In genomic region chr2:28537995-28538816, GRCm38 (mm10) we compare ENCODE assay signal across 9 mouse cellular contexts. TPM values are rescaled to one million over a fixed set of nuclear protein-coding genes. Genes with fewer than 3 reads are reported as not detected.
A peak's percentile ranks its signal among the peaks of the same experiment; 100 is the strongest.
DNase-seq lines count a peak whose midpoint lies in the region; ATAC-seq lines count a peak whose summit lies in the region.
"Had no signal": no experiment of that assay in that cellular context is flagged by ENCODE, and none has a peak within 500 bp of the region (broad histone marks: within the 10 kb centered on the region; RNA-seq: fewer than 3 reads in every experiment).

No protein-coding gene starts in this region.

- H3K9me3 ChIP-seq in embryonic facial prominence, embryonic 15.5 days (replicated peaks), result no peaks in the 10 kb centered on the region
- H3K9me3 ChIP-seq in limb, embryonic 10.5 days (replicated peaks), result no peaks in the 10 kb centered on the region
- no peaks in the 10 kb centered on the region for H3K9me3 ChIP-seq in stomach, embryonic 15.5 days
- H3K9me3 ChIP-seq: liver, embryonic 15.5 days had no signal

- H3K4me3 ChIP-seq in embryonic facial prominence, embryonic 15.5 days (replicated peaks), result no peak overlapping the region
- H3K4me3 ChIP-seq in limb, embryonic 10.5 days, result no peak overlapping the region
- H3K4me3 ChIP-seq in stomach, embryonic 15.5 days (replicated peaks), result no peak overlapping the region
- H3K4me3 ChIP-seq: liver, embryonic 15.5 days had no signal

- H3K36me3 ChIP-seq in embryonic facial prominence, embryonic 15.5 days, result peaks cover 21% of the 10 kb centered on the region
- H3K36me3 ChIP-seq in limb, embryonic 10.5 days, result peaks cover 49% of the 10 kb centered on the region
- H3K36me3 ChIP-seq in stomach, embryonic 15.5 days, result peaks cover 7% of the 10 kb centered on the region
- H3K36me3 ChIP-seq: liver, embryonic 15.5 days had no signal

- H3K9ac ChIP-seq in embryonic facial prominence, embryonic 15.5 days, result no peak overlapping the region
- no peak overlapping the region for H3K9ac ChIP-seq in stomach, embryonic 15.5 days
- H3K9ac ChIP-seq: liver, embryonic 15.5 days had no signal

- peak overlapping the region; percentile 86 for H3K27ac ChIP-seq in embryonic facial prominence, embryonic 15.5 days (replicated peaks)
- peak overlapping the region; percentile 75 for H3K27ac ChIP-seq in limb, embryonic 10.5 days
- peak overlapping the region; percentile 67; the same call in 1 of the 2 replicates for H3K27ac ChIP-seq in stomach, embryonic 15.5 days
- H3K27ac ChIP-seq: liver, embryonic 15.5 days had no signal

- ATAC-seq in embryonic facial prominence, embryonic 15.5 days (ENCODE audit: insufficient number of reproducible peaks, low FRiP score, low TSS enrichment, low read depth), result no peak
- ATAC-seq in stomach, embryonic 15.5 days (ENCODE audit: insufficient read depth, low FRiP score, low read depth), result no peak
- ATAC-seq in activated CD4-positive, CD25-positive, alpha-beta regulatory T cell, adult 4 months, result no peak
- ATAC-seq in megakaryocyte-erythroid progenitor cell, adult 5-6 weeks (replicated peaks; ENCODE audit: low FRiP score, low TSS enrichment, poor library complexity, severe bottlenecking), result no peak

- H3K27me3 ChIP-seq in embryonic facial prominence, embryonic 15.5 days, result no peaks in the 10 kb centered on the region
- no peaks in the 10 kb centered on the region for H3K27me3 ChIP-seq in limb, embryonic 10.5 days (ENCODE audit: low read depth, poor library complexity, severe bottlenecking)
- H3K27me3 ChIP-seq in stomach, embryonic 15.5 days (replicated peaks), result no peaks in the 10 kb centered on the region

- H3K4me2 ChIP-seq in embryonic facial prominence, embryonic 15.5 days (replicated peaks), result 0 out of 2 replicates have a peak overlapping the region, but pooled peaks have one; percentile 15
- H3K4me2 ChIP-seq in stomach, embryonic 15.5 days, result no peak overlapping the region
- H3K4me2 ChIP-seq: liver, embryonic 15.5 days had no signal

- peaks cover 75% of the 10 kb centered on the region for H3K4me1 ChIP-seq in embryonic facial prominence, embryonic 15.5 days
- peaks cover 75% of the 10 kb centered on the region for H3K4me1 ChIP-seq in limb, embryonic 10.5 days
- H3K4me1 ChIP-seq in stomach, embryonic 15.5 days, result peaks cover 70% of the 10 kb centered on the region

- DNase-seq in right cerebral cortex, postnatal 25 days, result peak; percentile 58
- DNase-seq in right cerebral cortex, postnatal 36 days (ENCODE audit: low spot score in 2 of 2), result no peak
- DNase-seq in limb, embryonic 10.5 days (ENCODE audit: low spot score), result no peak
- DNase-seq: thymus, postnatal 4 days had no signal

- 55% methylated on average over 8 of the region's 8 CpGs for WGBS in embryonic facial prominence, embryonic 15.5 days
- 82% methylated on average over 8 of the region's 8 CpGs for WGBS in limb, embryonic 10.5 days
- WGBS in stomach, embryonic 15.5 days, result 74% methylated on average over 8 of the region's 8 CpGs

RNA-seq across cellular contexts. Expression of gene Cel, which starts 25.0 kb away (rescaled TPM):
- polyA plus RNA-seq in embryonic facial prominence, embryonic 15.5 days (2015; fragmentation: Nextera tagmentation; extraction: Ambion mirVana), result 0.08 TPM in 1 of 2 replicates, not detected in the other
- not detected in 2 replicates for polyA plus RNA-seq in limb, embryonic 10.5 days (2016; fragmentation: Nextera tagmentation; extraction: Ambion mirVana)
- polyA plus RNA-seq in stomach, embryonic 15.5 days (2015; fragmentation: Nextera tagmentation; extraction: Ambion mirVana), result 412 and 563 TPM in 2 replicates
- polyA plus RNA-seq in activated CD4-positive, CD25-positive, alpha-beta regulatory T cell, adult 4 months (2017; shearing (Covaris generic)), result not detected
- total RNA-seq in megakaryocyte-erythroid progenitor cell, adult 5-6 weeks (2014; fragmentation: Nextera tagmentation), result not detected in 2 replicates
- total RNA-seq in megakaryocyte-erythroid progenitor cell, adult 5-6 weeks (2017), result not detected in 2 replicates

RNA-seq across cellular contexts. Expression of gene Ralgds, which starts 25.3 kb away (rescaled TPM):
- polyA plus RNA-seq in embryonic facial prominence, embryonic 15.5 days (2015; fragmentation: Nextera tagmentation; extraction: Ambion mirVana), result 69.3 and 70.8 TPM in 2 replicates
- polyA plus RNA-seq in limb, embryonic 10.5 days (2016; fragmentation: Nextera tagmentation; extraction: Ambion mirVana), result 46.7 and 58.9 TPM in 2 replicates
- polyA plus RNA-seq in stomach, embryonic 15.5 days (2015; fragmentation: Nextera tagmentation; extraction: Ambion mirVana), result 27.5 and 30.9 TPM in 2 replicates
- 1 to 10 TPM; 7.4 to 8.3 TPM for polyA plus RNA-seq in activated CD4-positive, CD25-positive, alpha-beta regulatory T cell, adult 4 months (2017; shearing (Covaris generic))
- total RNA-seq in megakaryocyte-erythroid progenitor cell, adult 5-6 weeks (2014; fragmentation: Nextera tagmentation), result 1.7 and 5.5 TPM in 2 replicates
- 0.56 and 0.88 TPM in 2 replicates for total RNA-seq in megakaryocyte-erythroid progenitor cell, adult 5-6 weeks (2017)

RNA-seq across cellular contexts. Expression of gene Gm10134, which starts 32.3 kb away (rescaled TPM):
- polyA plus RNA-seq in embryonic facial prominence, embryonic 15.5 days (2015; fragmentation: Nextera tagmentation; extraction: Ambion mirVana), result 1.7 and 2.2 TPM in 2 replicates
- polyA plus RNA-seq in limb, embryonic 10.5 days (2016; fragmentation: Nextera tagmentation; extraction: Ambion mirVana), result not detected in 2 replicates
- polyA plus RNA-seq in stomach, embryonic 15.5 days (2015; fragmentation: Nextera tagmentation; extraction: Ambion mirVana), result 8.5 and 8.8 TPM in 2 replicates
- not detected for polyA plus RNA-seq in activated CD4-positive, CD25-positive, alpha-beta regulatory T cell, adult 4 months (2017; shearing (Covaris generic))
- total RNA-seq in megakaryocyte-erythroid progenitor cell, adult 5-6 weeks (2014; fragmentation: Nextera tagmentation), result not detected in 2 replicates
- not detected in 2 replicates for total RNA-seq in megakaryocyte-erythroid progenitor cell, adult 5-6 weeks (2017)

RNA-seq across cellular contexts. Expression of gene Gbgt1, which starts 41.5 kb away (rescaled TPM):
- 0.95 and 1.2 TPM in 2 replicates for polyA plus RNA-seq in embryonic facial prominence, embryonic 15.5 days (2015; fragmentation: Nextera tagmentation; extraction: Ambion mirVana)
- not detected in 2 replicates for polyA plus RNA-seq in limb, embryonic 10.5 days (2016; fragmentation: Nextera tagmentation; extraction: Ambion mirVana)
- polyA plus RNA-seq in stomach, embryonic 15.5 days (2015; fragmentation: Nextera tagmentation; extraction: Ambion mirVana), result 2.7 and 3.2 TPM in 2 replicates
- not detected for polyA plus RNA-seq in activated CD4-positive, CD25-positive, alpha-beta regulatory T cell, adult 4 months (2017; shearing (Covaris generic))
- total RNA-seq in megakaryocyte-erythroid progenitor cell, adult 5-6 weeks (2014; fragmentation: Nextera tagmentation), result not detected in 2 replicates
- total RNA-seq in megakaryocyte-erythroid progenitor cell, adult 5-6 weeks (2017), result not detected in 2 replicates

RNA-seq across cellular contexts. Expression of gene Gtf3c5, which starts 45.3 kb away (rescaled TPM):
- polyA plus RNA-seq in embryonic facial prominence, embryonic 15.5 days (2015; fragmentation: Nextera tagmentation; extraction: Ambion mirVana), result 45.9 and 47.7 TPM in 2 replicates
- 69.9 and 71.6 TPM in 2 replicates for polyA plus RNA-seq in limb, embryonic 10.5 days (2016; fragmentation: Nextera tagmentation; extraction: Ambion mirVana)
- polyA plus RNA-seq in stomach, embryonic 15.5 days (2015; fragmentation: Nextera tagmentation; extraction: Ambion mirVana), result 33.6 and 41.8 TPM in 2 replicates
- polyA plus RNA-seq in activated CD4-positive, CD25-positive, alpha-beta regulatory T cell, adult 4 months (2017; shearing (Covaris generic)), result 10 to 100 TPM; 12.5 to 20.3 TPM
- total RNA-seq in megakaryocyte-erythroid progenitor cell, adult 5-6 weeks (2014; fragmentation: Nextera tagmentation), result 33.9 and 43.0 TPM in 2 replicates
- total RNA-seq in megakaryocyte-erythroid progenitor cell, adult 5-6 weeks (2017), result 18.8 and 25.7 TPM in 2 replicates

Comparison
In these comparisons a context has a peak if more than half of its experiments do, and no peak if none do; other contexts are left out.
1. RNA of gene Cel, which starts 25.0 kb away (polyA plus RNA-seq): 412 to 563 TPM in stomach, embryonic 15.5 days; 0.08 TPM in embryonic facial prominence, embryonic 15.5 days, not detected in activated CD4-positive, CD25-positive, alpha-beta regulatory T cell, adult 4 months and not detected in limb, embryonic 10.5 days; every median in the first group is over 100 times any median in the second.
2. Peak in every context shown above with its lines, with median percentiles within 50 percentile points of each other: H3K27ac ChIP-seq.